Mouse (Mus musculus) adrenal gland, adult (tissue): ENCODE results near the gene Olfr135.

Experiments used
- DNase-seq, 2 experiments: peaks; one replicate each; pipeline ENCODE4 v3.0.0; 2022 to 2023; ENCODE audit warnings: low spot score in 1 of 2; ENCODE audit not compliant: inconsistent age in 2 of 2

Gene Olfr135

GRCm38 (mm10) chr17:38204035-38204434 is at the start of gene Olfr135:
TSS of gene Olfr135 (plus strand) at chr17:38204335.
- DNase-seq = no peak

DNA sequence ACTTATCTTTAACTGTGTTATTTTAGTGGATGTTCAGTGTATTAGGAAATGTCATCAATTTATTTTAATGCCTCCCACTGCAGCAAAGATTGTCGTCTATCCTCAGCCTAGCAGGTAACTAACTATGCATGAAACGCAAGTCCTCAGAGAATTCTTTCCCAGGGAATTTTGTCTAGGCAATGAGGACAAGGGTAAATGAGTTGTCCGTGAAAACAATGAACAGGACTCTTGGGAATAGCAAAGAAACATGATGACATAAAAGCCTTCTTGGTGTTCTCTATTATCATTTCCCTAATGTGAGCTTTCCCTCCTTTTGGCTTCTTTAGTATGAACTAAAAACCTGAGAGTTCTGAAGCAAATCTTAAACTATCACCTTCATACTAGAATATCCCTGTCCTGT is 33.0 kb upstream of the Olfr135 start, which contains the start of gene Olfr134:
Gene Olfr134, plus strand, starts transcription at position 301 of the 400 bp plus-strand sequence.
- DNase-seq = no peak
